Mouse (Mus musculus): ENCODE results near the gene Asb8. TPM values are rescaled to one million over a fixed set of nuclear protein-coding genes. Genes with fewer than 3 reads are reported as not detected.

Gene Asb8
- polyA plus RNA-seq, 1 experiment from 2014 or later, result 58.1 TPM

GRCm38 (mm10) chr15:98153625-98154024 lies 11.8 kb downstream of the Asb8 start:
- WGBS, result 31% methylated on average over 3 of the region's 3 CpGs
- Histone ChIP-seq H3K4me2 (ENCODE audit: low read depth) (no peak overlapping the region), H3K27me3 (ENCODE audit: control insufficient read depth, insufficient read depth, low read length) (no peaks in the 10 kb centered on the region), H3K27ac (ENCODE audit: low read depth, low read length) (no peak overlapping the region), H3K4me3 (ENCODE audit: low read depth, low read length) (no peak overlapping the region), H3K36me3 (ENCODE audit: control insufficient read depth, insufficient read depth, low read length) (no peaks in the 10 kb centered on the region), H3K9ac (ENCODE audit: low read length) (no peak overlapping the region), H3K4me1 (ENCODE audit: control insufficient read depth, insufficient read depth, low read length) (no peaks in the 10 kb centered on the region), H3K9me3 (ENCODE audit: control insufficient read depth, low read length) (no peaks in the 10 kb centered on the region)
- ATAC-seq (ENCODE audit: insufficient read depth, low FRiP score, low TSS enrichment) (no peak), DNase-seq (ENCODE audit: low spot score) (peak; percentile 54)

- DNase-seq (ENCODE audit: low spot score), result no peak
- no peak for ATAC-seq (ENCODE audit: insufficient read depth, low FRiP score, low TSS enrichment)
- Histone ChIP-seq H3K27ac (ENCODE audit: low read depth, low read length) (no peak overlapping the region), H3K36me3 (ENCODE audit: control insufficient read depth, insufficient read depth, low read length) (no peaks in the 10 kb centered on the region), H3K4me1 (ENCODE audit: control insufficient read depth, insufficient read depth, low read length) (no peaks in the 10 kb centered on the region), H3K27me3 (ENCODE audit: control insufficient read depth, insufficient read depth, low read length) (no peaks in the 10 kb centered on the region), H3K9ac (ENCODE audit: low read length) (no peak overlapping the region), H3K4me2 (ENCODE audit: low read depth) (no peak overlapping the region), H3K4me3 (ENCODE audit: low read depth, low read length) (no peak overlapping the region), H3K9me3 (ENCODE audit: control insufficient read depth, low read length) (no peaks in the 10 kb centered on the region)
- 83% methylated on average over 7 of the region's 7 CpGs for WGBS
Observed at GRCm38 (mm10) chr15:98152916-98153315, 12.5 kb downstream of the Asb8 start.

DNA sequence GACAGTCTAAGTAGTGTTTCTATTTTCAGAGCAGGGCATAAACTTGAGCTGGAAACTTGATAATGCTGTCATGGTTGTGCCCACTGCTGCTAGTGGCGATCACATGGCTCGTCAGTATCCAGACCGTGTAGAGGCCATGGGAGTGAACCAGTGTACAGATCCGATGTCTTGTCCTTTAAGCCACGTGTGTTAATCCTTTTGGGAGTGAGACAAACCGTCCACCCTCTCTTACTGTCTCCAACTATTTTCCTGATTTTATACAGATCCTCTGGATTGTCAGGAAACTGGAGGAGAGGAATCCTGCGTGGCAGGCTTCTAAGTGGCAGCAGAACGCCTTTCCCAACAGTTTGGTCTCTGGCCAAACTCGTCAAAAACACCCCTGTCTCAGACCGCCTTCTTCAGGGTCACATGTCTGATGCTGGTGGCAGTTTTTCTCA lies 16.2 kb downstream of the Asb8 start:
- H3K4me1 ChIP-seq (ENCODE audit: control insufficient read depth, insufficient read depth, low read length), result no peaks in the 10 kb centered on the region; the same call in 1 of the 2 replicates
- whole genome bisulfite sequencing, result 82% methylated on average over 10 of the region's 10 CpGs
- no peak overlapping the region for H3K4me2 ChIP-seq (ENCODE audit: low read depth)
- H3K9me3 ChIP-seq (ENCODE audit: control insufficient read depth, low read length), result no peaks in the 10 kb centered on the region
- no peaks in the 10 kb centered on the region for H3K36me3 ChIP-seq (ENCODE audit: control insufficient read depth, insufficient read depth, low read length)
- no peak for ATAC-seq (ENCODE audit: insufficient read depth, low FRiP score, low TSS enrichment)
- H3K4me3 ChIP-seq (ENCODE audit: low read depth, low read length), result no peak overlapping the region
- H3K27me3 ChIP-seq (ENCODE audit: control insufficient read depth, insufficient read depth, low read length), result no peaks in the 10 kb centered on the region
- no peak overlapping the region for H3K27ac ChIP-seq (ENCODE audit: low read depth, low read length)
- H3K9ac ChIP-seq (ENCODE audit: low read length), result no peak overlapping the region
- no peak for DNase-seq (ENCODE audit: low spot score)

GRCm38 (mm10) chr15:98148356-98148755 lies 17.1 kb downstream of the Asb8 start:
- Histone ChIP-seq H3K9me3 (ENCODE audit: control insufficient read depth, low read length) (no peaks in the 10 kb centered on the region), H3K4me3 (ENCODE audit: low read depth, low read length) (no peak overlapping the region), H3K4me2 (ENCODE audit: low read depth) (no peak overlapping the region), H3K27me3 (ENCODE audit: control insufficient read depth, insufficient read depth, low read length) (no peaks in the 10 kb centered on the region), H3K36me3 (ENCODE audit: control insufficient read depth, insufficient read depth, low read length) (no peaks in the 10 kb centered on the region), H3K4me1 (ENCODE audit: control insufficient read depth, insufficient read depth, low read length) (no peaks in the 10 kb centered on the region; the same call in 1 of the 2 replicates), H3K27ac (ENCODE audit: low read depth, low read length) (no peak overlapping the region), H3K9ac (ENCODE audit: low read length) (no peak overlapping the region)
- no peak for DNase-seq (ENCODE audit: low spot score)
- WGBS, result 81% methylated on average over 3 of the region's 3 CpGs
- no peak for ATAC-seq (ENCODE audit: insufficient read depth, low FRiP score, low TSS enrichment)

DNA sequence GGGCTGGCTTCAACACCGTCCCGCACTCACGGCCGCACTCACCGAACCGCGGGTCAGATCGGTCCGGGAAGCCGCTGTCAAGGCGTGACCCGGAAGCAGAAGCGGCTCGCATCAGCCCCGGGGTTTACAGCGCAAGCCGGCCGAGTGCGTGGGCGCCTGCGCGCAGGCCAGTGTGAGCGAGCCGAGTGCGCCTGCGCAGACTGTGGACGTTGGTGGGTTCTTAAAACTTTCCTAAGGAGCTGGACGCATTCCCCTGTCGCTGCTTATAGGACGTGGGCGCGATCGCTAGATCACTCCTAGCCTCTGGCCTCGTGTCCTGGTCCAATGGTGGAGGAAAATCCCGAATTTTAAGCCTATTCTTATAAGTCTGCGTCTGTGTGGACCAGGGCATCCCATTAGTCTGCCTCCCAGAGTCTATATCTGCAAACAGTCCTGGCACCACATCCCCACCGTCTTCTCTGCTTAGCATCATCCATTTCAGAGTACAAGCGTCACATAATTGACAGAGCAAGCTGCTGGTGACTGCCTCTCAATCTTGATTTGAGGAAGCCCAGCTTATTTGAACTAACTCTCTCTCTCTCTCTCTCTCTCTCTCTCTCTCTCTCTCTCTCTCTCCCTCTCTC lies 19.8 kb downstream of the Asb8 start:
- H3K4me2 ChIP-seq (ENCODE audit: low read depth), result peak overlapping the region; percentile 93
- peak overlapping the region; percentile 73 for H3K27ac ChIP-seq (ENCODE audit: low read depth, low read length)
- H3K4me1 ChIP-seq (ENCODE audit: control insufficient read depth, insufficient read depth, low read length), result no peaks in the 10 kb centered on the region; the same call in 1 of the 2 replicates
- WGBS, result 1% methylated on average over 38 of the region's 38 CpGs
- ATAC-seq (ENCODE audit: insufficient read depth, low FRiP score, low TSS enrichment) (peak; percentile 98), DNase-seq (ENCODE audit: low spot score) (peak; percentile 95)
- no peaks in the 10 kb centered on the region for H3K27me3 ChIP-seq (ENCODE audit: control insufficient read depth, insufficient read depth, low read length)
- no peaks in the 10 kb centered on the region for H3K9me3 ChIP-seq (ENCODE audit: control insufficient read depth, low read length)
- peak overlapping the region; percentile 94 for H3K4me3 ChIP-seq (ENCODE audit: low read depth, low read length)
- H3K9ac ChIP-seq (ENCODE audit: low read length), result peak overlapping the region; percentile 95
- H3K36me3 ChIP-seq (ENCODE audit: control insufficient read depth, insufficient read depth, low read length), result peaks cover 4% of the 10 kb centered on the region; the same call in 1 of the 2 replicates

DNA sequence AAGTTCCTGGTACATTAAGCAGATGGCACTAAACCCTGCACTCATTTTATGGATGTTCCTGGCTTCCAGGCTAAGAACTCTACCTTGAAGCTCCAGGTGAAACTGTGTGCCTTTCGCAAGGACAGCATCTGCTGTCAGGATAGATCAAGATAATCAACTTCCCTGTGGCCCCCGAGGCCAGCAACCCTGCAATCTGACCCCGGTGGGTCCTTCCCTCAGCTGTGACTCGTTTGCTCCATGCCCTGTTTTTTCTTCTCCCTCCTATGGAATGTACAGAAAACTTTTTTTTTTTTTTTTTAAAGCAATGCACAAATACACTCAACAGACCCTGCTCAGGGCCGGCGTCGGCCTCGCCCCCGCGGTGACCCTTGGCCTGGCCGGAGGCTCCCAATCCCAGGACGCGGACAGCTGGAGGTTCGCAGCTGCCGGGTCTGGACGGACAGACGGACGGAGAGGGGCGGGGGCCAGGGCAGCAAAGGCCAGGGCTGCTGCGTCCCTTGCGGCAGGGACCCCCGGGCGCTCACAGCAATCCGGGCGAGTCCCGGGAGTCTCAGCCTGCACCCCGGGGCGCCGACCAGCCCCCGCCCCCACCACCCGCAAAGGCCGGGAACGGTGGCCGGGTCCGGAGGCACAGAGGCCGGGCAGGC lies 20.4 kb downstream of the Asb8 start:
- no peak for DNase-seq (ENCODE audit: low spot score)

DNA sequence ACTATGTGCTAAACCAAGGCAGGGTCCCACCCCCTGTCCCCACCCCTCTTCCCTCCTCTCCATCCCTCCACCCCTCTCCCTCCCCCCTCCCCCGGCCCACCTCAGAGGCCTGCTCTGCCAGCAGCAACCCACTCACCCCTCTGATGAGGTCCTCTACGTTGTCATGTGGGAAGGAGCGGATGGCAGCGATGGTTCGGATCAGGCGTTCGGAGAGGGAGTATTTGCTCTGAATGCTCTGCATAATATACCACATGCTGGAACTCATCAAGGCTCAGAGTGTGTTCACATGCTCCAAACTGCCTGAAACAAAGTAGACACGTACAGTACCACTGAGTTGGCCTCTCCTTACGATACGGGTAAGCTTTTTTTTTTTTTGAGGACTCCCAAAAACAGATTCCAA lies 22.9 kb downstream of the Asb8 start:
- H3K4me3 ChIP-seq (ENCODE audit: low read depth, low read length), result no peak overlapping the region
- H3K9ac ChIP-seq (ENCODE audit: low read length), result no peak overlapping the region
- H3K36me3 ChIP-seq (ENCODE audit: control insufficient read depth, insufficient read depth, low read length), result peaks cover 4% of the 10 kb centered on the region; the same call in 1 of the 2 replicates
- no peak for ATAC-seq (ENCODE audit: insufficient read depth, low FRiP score, low TSS enrichment)
- no peaks in the 10 kb centered on the region for H3K9me3 ChIP-seq (ENCODE audit: control insufficient read depth, low read length)
- H3K4me2 ChIP-seq (ENCODE audit: low read depth), result no peak overlapping the region
- 91% methylated on average over 10 of the region's 10 CpGs for WGBS
- no peak overlapping the region for H3K27ac ChIP-seq (ENCODE audit: low read depth, low read length)
- no peaks in the 10 kb centered on the region for H3K27me3 ChIP-seq (ENCODE audit: control insufficient read depth, insufficient read depth, low read length)
- H3K4me1 ChIP-seq (ENCODE audit: control insufficient read depth, insufficient read depth, low read length), result no peaks in the 10 kb centered on the region; the same call in 1 of the 2 replicates
- DNase-seq (ENCODE audit: low spot score), result no peak

More for the DNA sequence above, 20.4 kb downstream of the Asb8 start:
- peak overlapping the region; percentile 95 for H3K9ac ChIP-seq (ENCODE audit: low read length)
- peak overlapping the region; percentile 94 for H3K4me3 ChIP-seq (ENCODE audit: low read depth, low read length)
- peak overlapping the region; percentile 73 for H3K27ac ChIP-seq (ENCODE audit: low read depth, low read length)
- ATAC-seq (ENCODE audit: insufficient read depth, low FRiP score, low TSS enrichment), result no peak; the same call in 1 of the 2 replicates
- H3K27me3 ChIP-seq (ENCODE audit: control insufficient read depth, insufficient read depth, low read length), result no peaks in the 10 kb centered on the region
- H3K36me3 ChIP-seq (ENCODE audit: control insufficient read depth, insufficient read depth, low read length), result peaks cover 4% of the 10 kb centered on the region; the same call in 1 of the 2 replicates
- WGBS, result under 1% methylated on average over 36 of the region's 36 CpGs
- no peaks in the 10 kb centered on the region for H3K9me3 ChIP-seq (ENCODE audit: control insufficient read depth, low read length)
- peak overlapping the region; percentile 93 for H3K4me2 ChIP-seq (ENCODE audit: low read depth)
- no peaks in the 10 kb centered on the region; the same call in 1 of the 2 replicates for H3K4me1 ChIP-seq (ENCODE audit: control insufficient read depth, insufficient read depth, low read length)

- Histone ChIP-seq H3K4me1 (ENCODE audit: control insufficient read depth, insufficient read depth, low read length) (no peaks in the 10 kb centered on the region; the same call in 1 of the 2 replicates), H3K27me3 (ENCODE audit: control insufficient read depth, insufficient read depth, low read length) (no peaks in the 10 kb centered on the region), H3K36me3 (ENCODE audit: control insufficient read depth, insufficient read depth, low read length) (peaks cover 4% of the 10 kb centered on the region; the same call in 1 of the 2 replicates), H3K4me3 (ENCODE audit: low read depth, low read length) (no peak overlapping the region), H3K4me2 (ENCODE audit: low read depth) (no peak overlapping the region), H3K9ac (ENCODE audit: low read length) (no peak overlapping the region), H3K9me3 (ENCODE audit: control insufficient read depth, low read length) (no peaks in the 10 kb centered on the region), H3K27ac (ENCODE audit: low read depth, low read length) (no peak overlapping the region)
- ATAC-seq (ENCODE audit: insufficient read depth, low FRiP score, low TSS enrichment) (no peak), DNase-seq (ENCODE audit: low spot score) (no peak)
- WGBS, result 96% methylated on average over 5 of the region's 5 CpGs
Observed at GRCm38 (mm10) chr15:98140809-98141208, 24.6 kb downstream of the Asb8 start.

DNA sequence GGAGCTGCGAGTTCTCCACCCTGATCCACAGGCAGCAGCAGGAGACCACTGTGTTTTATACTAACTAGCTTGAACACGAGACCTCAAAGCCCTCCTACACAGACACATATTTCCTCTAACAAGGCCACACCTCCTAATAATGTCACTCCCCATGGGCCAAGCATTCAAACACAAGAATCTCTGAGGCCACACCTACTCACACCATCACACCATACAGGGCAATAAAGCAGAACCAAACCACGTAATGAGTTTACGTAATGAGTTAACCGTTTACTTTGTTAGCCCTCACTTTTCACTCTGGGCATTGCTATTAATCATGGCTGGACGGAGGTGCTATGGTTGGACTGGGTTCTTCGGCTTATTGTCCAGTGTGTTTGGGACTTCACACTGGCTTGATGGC lies 25.7 kb downstream of the Asb8 start:
- peaks cover 7% of the 10 kb centered on the region for H3K36me3 ChIP-seq (ENCODE audit: control insufficient read depth, insufficient read depth, low read length)
- no peak for ATAC-seq (ENCODE audit: insufficient read depth, low FRiP score, low TSS enrichment)
- H3K9ac ChIP-seq (ENCODE audit: low read length), result no peak overlapping the region
- 74% methylated on average over 7 of the region's 7 CpGs for WGBS
- no peak overlapping the region for H3K4me2 ChIP-seq (ENCODE audit: low read depth)
- H3K27me3 ChIP-seq (ENCODE audit: control insufficient read depth, insufficient read depth, low read length), result no peaks in the 10 kb centered on the region
- no peaks in the 10 kb centered on the region for H3K9me3 ChIP-seq (ENCODE audit: control insufficient read depth, low read length)
- H3K27ac ChIP-seq (ENCODE audit: low read depth, low read length), result no peak overlapping the region
- no peak for DNase-seq (ENCODE audit: low spot score)
- no peaks in the 10 kb centered on the region; the same call in 1 of the 2 replicates for H3K4me1 ChIP-seq (ENCODE audit: control insufficient read depth, insufficient read depth, low read length)
- H3K4me3 ChIP-seq (ENCODE audit: low read depth, low read length), result no peak overlapping the region
